Mouse (Mus musculus) erythroblast, embryonic 14.5 days (primary cell): ENCODE data around the gene Mphosph8.

ENCODE experiments used
- GATA1 ChIP-seq: IDR thresholded peaks from 2 replicates; pipeline ENCODE4 v1.6.1; 2012; ENCODE audit warnings: low read length, inconsistent platforms, mixed read lengths
- TAL1 ChIP-seq: IDR thresholded peaks from 3 replicates; pipeline ENCODE4 v1.6.1; 2012; ENCODE audit warnings: low read length, inconsistent platforms, mixed read lengths

DNA sequence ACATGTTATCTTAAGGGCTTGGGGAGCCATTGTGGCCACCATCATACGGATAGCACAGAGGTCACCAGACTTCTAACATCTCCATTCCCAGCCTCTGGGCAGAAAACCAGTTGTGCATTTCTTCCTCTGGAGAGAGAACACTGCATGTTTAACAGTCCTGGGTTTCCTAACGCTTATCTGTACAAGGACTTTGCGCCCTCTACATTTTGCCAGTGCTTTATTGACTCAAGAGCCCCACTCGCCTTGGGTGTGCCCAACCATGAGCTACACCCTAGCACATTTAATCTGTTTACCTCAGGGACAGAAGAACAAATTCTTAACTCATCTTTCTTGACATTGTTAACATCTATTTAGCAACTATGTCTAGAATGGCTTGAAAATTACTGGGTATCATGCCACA is 41.8 kb upstream of the Mphosph8 start:
- no peak for TF ChIP-seq GATA1
- no peak for TF ChIP-seq TAL1
